Mouse (Mus musculus) c-Kit-negative CD71-positive TER-119-positive erythroid progenitor cells, embryonic 14.5 days (primary cell): ENCODE measurements around the gene Map10.

Experiments
- DNase-seq: peaks from one replicate; pipeline ENCODE4 v3.0.0-alpha.2; 2013; ENCODE audit warnings: low read depth, low spot score

Gene Map10

GRCm38 (mm10) chr8:125670420-125670819 lies 802 bp downstream of the Map10 start:
- no peak for DNase-seq

- no peak for DNase-seq
Observed at GRCm38 (mm10) chr8:125670906-125671305, 1.3 kb downstream of the Map10 start.

DNA sequence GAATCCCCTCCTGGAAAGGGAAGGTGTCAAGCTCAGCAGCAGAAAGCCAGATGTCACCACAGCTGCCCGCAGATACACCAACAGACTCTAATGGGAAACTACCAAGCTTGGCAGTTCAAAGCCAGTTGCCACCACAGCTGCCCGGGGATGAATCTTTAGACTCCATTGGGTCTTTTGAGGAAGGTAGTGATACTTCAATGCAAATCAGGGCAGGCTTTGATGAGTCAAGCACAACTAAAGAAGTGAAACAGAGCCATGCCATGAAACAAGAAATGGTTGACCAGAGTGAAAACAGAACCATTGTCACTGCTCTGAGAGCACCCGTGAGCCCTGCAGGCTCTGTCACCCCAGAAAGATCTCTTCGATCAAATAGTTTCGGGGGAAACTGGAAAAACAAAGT lies 1.8 kb downstream of the Map10 start:
- no peak for DNase-seq

DNA sequence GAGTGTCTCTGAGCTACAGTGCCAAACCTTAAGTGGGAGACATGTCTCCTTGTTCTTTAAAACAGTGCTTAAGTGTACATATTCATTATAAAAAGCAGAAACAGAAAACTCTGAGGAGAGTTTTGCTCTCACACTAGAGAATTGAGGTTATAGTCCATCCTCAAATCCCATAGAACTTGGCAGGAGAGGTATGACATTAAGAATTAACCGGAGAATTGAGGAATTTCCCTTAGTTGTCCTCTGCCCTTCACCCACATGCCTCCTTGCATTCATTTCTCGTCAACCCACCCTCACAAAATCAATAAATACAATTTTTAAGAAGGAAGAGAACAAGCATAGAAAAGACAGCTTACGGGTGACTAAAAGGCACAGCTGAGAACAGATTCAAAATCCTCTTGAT lies 6.2 kb downstream of the Map10 start:
- no peak for DNase-seq

DNA sequence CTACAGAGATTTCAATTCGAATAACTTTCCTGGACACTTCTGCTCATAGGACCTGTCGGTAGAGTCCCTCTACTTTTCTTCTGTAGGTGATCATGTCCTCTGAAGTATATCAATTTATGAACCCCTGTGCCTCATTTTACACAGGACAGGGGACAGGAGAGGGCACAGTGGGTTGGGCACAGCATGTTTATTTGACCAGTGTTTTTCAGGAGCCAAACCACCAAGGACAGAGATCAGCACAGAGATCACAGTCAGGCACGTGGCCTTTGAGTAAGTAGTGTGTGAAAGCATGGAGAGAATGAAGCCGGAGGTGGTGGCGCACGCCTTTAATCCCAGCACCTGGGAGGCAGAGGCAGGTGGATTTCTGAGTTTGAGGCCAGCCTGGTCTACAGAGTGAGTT lies 7.9 kb downstream of the Map10 start:
- DNase-seq, result no peak

DNA sequence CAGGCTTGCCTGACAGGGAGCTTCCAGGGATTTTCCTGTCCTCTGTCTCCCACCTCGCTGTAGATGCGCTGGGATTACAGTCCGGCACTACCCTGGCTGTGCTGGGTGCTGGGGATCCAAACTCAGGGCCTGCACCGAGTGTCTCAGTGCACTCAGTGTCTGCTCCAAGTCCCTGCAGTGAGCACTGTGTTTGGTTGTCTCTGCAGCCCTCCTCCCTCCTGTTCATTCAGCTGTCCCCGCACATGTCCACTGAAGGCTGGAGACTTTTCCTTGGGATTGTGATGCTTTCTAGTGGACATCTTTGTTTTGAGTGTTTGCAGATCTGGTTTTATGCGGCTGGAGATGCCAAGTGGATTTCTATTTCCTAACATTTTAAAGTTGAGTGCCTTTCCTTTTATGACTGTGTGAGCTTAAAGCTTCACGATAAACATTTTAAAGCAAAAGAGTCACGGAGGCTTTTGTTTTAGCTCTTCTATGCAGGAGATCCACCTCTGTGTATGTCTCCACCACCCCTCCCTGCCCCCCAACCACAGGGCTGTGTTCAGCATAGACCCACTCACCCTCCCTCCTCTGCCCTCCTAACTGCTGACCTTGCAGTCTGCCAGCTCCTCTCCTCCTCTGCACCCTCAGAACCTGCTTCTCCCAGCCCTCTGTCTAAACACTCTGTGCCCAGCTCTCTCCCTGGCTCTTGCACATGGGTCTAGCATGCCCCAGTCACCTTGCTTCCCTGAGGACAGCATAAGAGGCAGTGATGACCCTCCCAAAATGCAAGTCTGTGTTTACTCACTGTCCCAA lies 9.4 kb downstream of the Map10 start:
- DNase-seq, result no peak

- no peak for DNase-seq
Observed at GRCm38 (mm10) chr8:125680851-125681408, 11.3 kb downstream of the Map10 start.

DNA sequence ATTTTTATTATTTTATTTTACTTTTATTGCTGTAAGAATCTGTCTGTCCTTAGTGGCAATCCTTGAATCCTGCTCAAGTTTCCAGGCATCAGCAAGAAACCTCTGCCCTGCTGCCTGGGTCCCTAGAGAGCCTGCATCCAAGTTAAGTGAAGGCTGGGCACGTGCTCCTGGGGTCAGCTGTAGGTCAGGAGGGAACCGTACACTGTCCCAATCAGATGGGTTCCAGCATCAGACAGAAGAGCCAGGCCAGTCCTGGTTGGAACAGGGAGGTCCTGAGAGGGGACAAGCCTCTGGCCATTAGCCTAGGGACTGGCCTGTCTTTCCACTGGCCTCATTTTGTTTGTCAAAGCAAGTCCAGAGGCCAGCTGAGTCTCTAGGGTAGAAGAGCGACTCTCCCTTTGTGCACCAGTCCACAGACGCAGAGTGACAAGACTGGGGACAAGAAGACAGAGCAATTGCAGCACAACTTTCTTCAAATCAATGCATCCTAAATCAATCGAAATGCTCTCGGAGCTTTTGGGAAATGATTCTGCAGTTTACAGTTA lies 15.7 kb downstream of the Map10 start:
- no peak for DNase-seq

- no peak for DNase-seq
Observed at GRCm38 (mm10) chr8:125686221-125686865, 16.7 kb downstream of the Map10 start.

GRCm38 (mm10) chr8:125690166-125690915 lies 20.7 kb downstream of the Map10 start:
- no peak for DNase-seq

- no peak for DNase-seq
Observed at GRCm38 (mm10) chr8:125690961-125691360, 21.3 kb downstream of the Map10 start.

DNA sequence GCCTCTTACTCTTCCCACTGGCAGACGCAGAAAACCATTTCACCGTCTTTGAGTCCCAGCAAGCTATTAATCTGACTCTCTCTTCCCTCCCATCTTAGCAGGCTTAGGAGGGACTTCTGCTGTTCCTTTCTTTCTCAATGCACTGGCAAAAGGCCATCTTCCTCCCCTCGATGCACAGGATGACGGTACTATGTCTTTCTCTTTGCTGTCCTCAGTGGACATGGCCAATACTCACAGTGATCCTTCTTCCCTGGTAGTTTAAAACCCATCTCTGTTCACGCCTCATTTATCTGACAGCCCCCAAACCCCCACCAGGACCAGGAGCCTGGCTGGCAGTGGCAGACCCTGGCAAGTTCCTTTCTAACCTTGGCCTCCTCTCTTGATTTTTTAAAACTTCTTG lies 22.8 kb downstream of the Map10 start:
- no peak for DNase-seq

GRCm38 (mm10) chr8:125693197-125693596 lies 23.6 kb downstream of the Map10 start:
- DNase-seq, result no peak

- no peak for DNase-seq
Observed at GRCm38 (mm10) chr8:125695951-125696350, 26.3 kb downstream of the Map10 start.

- DNase-seq, result no peak
Observed at GRCm38 (mm10) chr8:125699391-125700025, 29.9 kb downstream of the Map10 start.

GRCm38 (mm10) chr8:125700407-125700806 lies 30.8 kb downstream of the Map10 start:
- DNase-seq, result no peak

- DNase-seq, result no peak
Observed at GRCm38 (mm10) chr8:125702868-125703473, 33.4 kb downstream of the Map10 start.

- no peak for DNase-seq
Observed at GRCm38 (mm10) chr8:125704434-125704833, 34.8 kb downstream of the Map10 start.

GRCm38 (mm10) chr8:125705816-125706215 lies 36.2 kb downstream of the Map10 start:
- no peak for DNase-seq

DNA sequence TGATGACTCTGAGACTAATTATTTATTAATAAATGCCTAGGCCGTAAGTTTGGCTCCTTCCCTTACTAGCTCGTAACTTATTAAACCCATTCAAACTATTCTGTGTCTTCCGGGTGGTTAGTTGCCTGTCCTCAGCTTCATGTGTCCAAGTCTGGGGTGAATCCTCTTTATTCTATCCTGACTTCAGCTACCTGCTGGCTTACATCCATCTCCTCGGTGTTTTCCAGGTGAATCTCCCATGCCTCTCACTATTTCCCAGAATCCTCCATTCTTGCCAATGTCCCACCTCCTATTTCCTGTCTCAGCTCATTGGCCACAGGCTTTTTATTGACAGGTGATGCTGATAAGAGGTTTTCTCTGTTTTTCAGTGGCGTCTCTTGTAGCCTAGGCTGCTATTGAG lies 39.6 kb downstream of the Map10 start:
- no peak for DNase-seq

DNA sequence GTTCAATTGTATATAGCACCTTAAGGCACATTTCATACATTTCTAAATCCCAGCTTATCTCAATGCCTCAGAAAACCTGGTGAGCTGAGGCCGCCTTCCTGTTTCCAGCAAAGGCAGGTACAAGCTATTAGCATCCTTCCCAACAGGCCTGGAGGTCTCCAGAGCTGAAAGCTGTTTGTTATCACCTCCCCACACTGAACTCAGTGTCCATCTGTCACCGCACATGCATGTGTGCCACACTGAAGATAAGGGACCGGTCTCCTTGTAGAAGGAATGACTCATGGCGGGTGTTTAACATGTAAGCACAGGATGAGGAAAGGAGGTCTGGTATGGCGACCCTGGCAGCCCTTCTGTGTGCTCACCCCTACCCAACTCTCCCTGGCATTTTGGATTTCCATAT lies 41.9 kb downstream of the Map10 start:
- peak; percentile 19 for DNase-seq
